Comparison of ENCODE assay signal across 9 mouse cellular contexts in the genomic region with DNA sequence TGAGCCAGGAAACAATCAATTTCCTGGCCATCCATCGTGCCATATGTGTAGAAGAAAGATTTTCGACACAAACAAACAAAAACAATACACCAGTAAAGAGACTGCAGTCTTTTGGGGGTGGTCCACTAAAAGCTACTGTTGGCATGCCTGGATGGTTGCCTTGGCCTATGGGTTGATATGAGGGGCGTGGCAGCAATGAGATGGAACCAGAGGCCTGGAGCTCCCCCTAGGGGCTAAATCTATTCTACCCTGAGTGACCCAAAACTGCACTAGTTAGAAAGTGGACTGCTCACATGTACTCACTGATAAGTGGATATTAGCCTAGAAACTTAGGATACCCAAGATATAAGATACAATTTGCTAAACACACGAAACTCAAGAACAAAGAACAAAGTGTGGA.
DNase-seq lines count a peak whose midpoint lies in the region; ATAC-seq and TF ChIP-seq lines count a peak whose summit lies in the region.
"Had no signal": no experiment of that assay in that cellular context is flagged by ENCODE, and none has a peak within 500 bp of the region (broad histone marks: within the 10 kb centered on the region; RNA-seq: fewer than 3 reads in every experiment).

No protein-coding gene starts in this region.

- peak; percentile 72 for TF ChIP-seq CTCF in liver, postnatal 0 days (IDR thresholded peaks at IDR 0.05; ENCODE audit: low read depth)

- H3K4me2 ChIP-seq in embryonic facial prominence, embryonic 11.5 days (ENCODE audit: low read depth, low read length), result no peak overlapping the region
- H3K4me2 ChIP-seq in liver, postnatal 0 days (ENCODE audit: low read depth, low read length), result no peak overlapping the region
- H3K4me2 ChIP-seq: neural tube, embryonic 12.5 days had no signal

- H3K36me3 ChIP-seq in embryonic facial prominence, embryonic 11.5 days (replicated peaks; ENCODE audit: control insufficient read depth, insufficient read depth, low read depth, low read length), result no peaks in the 10 kb centered on the region
- H3K36me3 ChIP-seq in liver, postnatal 0 days (replicated peaks; ENCODE audit: insufficient read depth, low read length), result no peaks in the 10 kb centered on the region
- H3K36me3 ChIP-seq: neural tube, embryonic 12.5 days had no signal

- no peak for ATAC-seq in embryonic facial prominence, embryonic 11.5 days (replicated peaks; ENCODE audit: insufficient number of reproducible peaks, low FRiP score, low TSS enrichment, low read depth)
- peak; percentile 64 for ATAC-seq in liver, postnatal 0 days
- ATAC-seq in erythroid progenitor cell, adult 5-6 weeks (replicated peaks; ENCODE audit: low FRiP score, poor library complexity, severe bottlenecking), result no peak

- no peak for TF ChIP-seq EP300 in liver, postnatal 0 days (IDR thresholded peaks at IDR 0.05; ENCODE audit: low read depth)

- DNase-seq in testis, postnatal 10 days (ENCODE audit: low spot score), result peak; percentile 70
- no peak for DNase-seq in testis, postnatal 14 days (ENCODE audit: low spot score)
- DNase-seq in adrenal gland, adult 8-10 months, result peak; percentile 47
- DNase-seq in embryonic facial prominence, embryonic 11.5 days (ENCODE audit: low spot score), result peak; percentile 33
- DNase-seq in kidney, postnatal 14 days, result peak; percentile 55
- peak; percentile 75 for DNase-seq in liver, postnatal 0 days
- DNase-seq in spleen, postnatal 10 days (ENCODE audit: low spot score in 2 of 2), result peak; percentile 50 to 78

- H3K9me3 ChIP-seq in embryonic facial prominence, embryonic 11.5 days (replicated peaks; ENCODE audit: control insufficient read depth, low read length), result no peaks in the 10 kb centered on the region
- no peaks in the 10 kb centered on the region for H3K9me3 ChIP-seq in liver, postnatal 0 days (ENCODE audit: low read length)
- H3K9me3 ChIP-seq: neural tube, embryonic 12.5 days had no signal

- H3K27me3 ChIP-seq in embryonic facial prominence, embryonic 11.5 days (ENCODE audit: control insufficient read depth, insufficient read depth, low read length), result no peaks in the 10 kb centered on the region
- no peaks in the 10 kb centered on the region for H3K27me3 ChIP-seq in liver, postnatal 0 days (ENCODE audit: insufficient read depth, low read length)
- H3K27me3 ChIP-seq: neural tube, embryonic 12.5 days had no signal

- H3K4me1 ChIP-seq in embryonic facial prominence, embryonic 11.5 days (ENCODE audit: control insufficient read depth, insufficient read depth, low read length), result no peaks in the 10 kb centered on the region
- H3K4me1 ChIP-seq in liver, postnatal 0 days (ENCODE audit: insufficient read depth), result no peaks in the 10 kb centered on the region
- H3K4me1 ChIP-seq: neural tube, embryonic 12.5 days had no signal

- no peak overlapping the region for H3K27ac ChIP-seq in embryonic facial prominence, embryonic 11.5 days (replicated peaks; ENCODE audit: low read depth, low read length)
- H3K27ac ChIP-seq in liver, postnatal 0 days (ENCODE audit: low read depth), result no peak overlapping the region
- H3K27ac ChIP-seq: neural tube, embryonic 12.5 days had no signal

- H3K9ac ChIP-seq in embryonic facial prominence, embryonic 11.5 days (replicated peaks; ENCODE audit: low read length), result no peak overlapping the region
- H3K9ac ChIP-seq in liver, postnatal 0 days (replicated peaks), result no peak overlapping the region
- H3K9ac ChIP-seq: neural tube, embryonic 12.5 days had no signal

- WGBS in embryonic facial prominence, embryonic 11.5 days, result 60% methylated on average over 4 of the region's 4 CpGs
- WGBS in liver, postnatal 0 days (ENCODE audit: insufficient replicate concordance), result 24% methylated on average over 4 of the region's 4 CpGs

- no peak overlapping the region for H3K4me3 ChIP-seq in embryonic facial prominence, embryonic 11.5 days (ENCODE audit: low read depth, low read length)
- H3K4me3 ChIP-seq in liver, postnatal 0 days (ENCODE audit: low read depth, low read length), result no peak overlapping the region
- H3K4me3 ChIP-seq: neural tube, embryonic 12.5 days had no signal
